Mouse (Mus musculus) megakaryocyte, adult 5-6 weeks (primary cell): ENCODE measurements around the gene Tnnc1. TPM values are rescaled to one million over a fixed set of nuclear protein-coding genes. Genes with fewer than 3 reads are reported as not detected.

ENCODE experiments used
- ATAC-seq: 2 replicates; pipeline ENCODE4 v1.8.0; 2016; ENCODE audit warnings: mild to moderate bottlenecking, inconsistent platforms; ENCODE audit not compliant: poor library complexity, severe bottlenecking
- total RNA-seq, 2 experiments: library from RNA; stranded (forward) in 1 of 2; stranded (reverse) in 1 of 2; fragments of 153-499, 151-499 nt in 1 of 2; fragments of 221-1000, 200-1000 nt in 1 of 2; gene quantifications; 2 replicates each; pipeline versions ENCODE4 v1.2.3 to v1.2.4; 2015 to 2017

Tnnc1 gene
- total RNA-seq, 2 experiments from 2014 or later, result 0.71 TPM; not detected in 1

DNA sequence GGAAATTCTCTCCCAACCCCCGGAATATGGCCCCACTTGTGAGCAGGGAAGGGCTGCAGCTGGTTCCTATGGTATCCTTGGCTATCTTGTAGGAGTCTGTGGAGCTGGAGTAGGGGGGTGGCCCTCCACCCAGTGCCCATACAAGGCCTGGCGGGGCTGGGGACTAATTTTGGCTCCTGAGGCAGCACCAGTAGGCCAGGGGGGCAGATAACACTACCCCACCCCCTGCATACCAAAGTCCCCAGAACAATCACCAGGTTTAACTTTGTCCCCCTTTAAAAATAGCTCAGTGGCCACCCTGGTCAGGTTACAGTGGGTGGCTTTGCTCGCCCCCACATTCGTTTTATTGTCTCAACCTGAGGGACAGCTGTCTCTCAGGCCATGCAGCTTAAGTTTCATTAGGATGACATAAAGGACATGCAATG lies 1.0 kb downstream of the Tnnc1 start:
- no peak for ATAC-seq

DNA sequence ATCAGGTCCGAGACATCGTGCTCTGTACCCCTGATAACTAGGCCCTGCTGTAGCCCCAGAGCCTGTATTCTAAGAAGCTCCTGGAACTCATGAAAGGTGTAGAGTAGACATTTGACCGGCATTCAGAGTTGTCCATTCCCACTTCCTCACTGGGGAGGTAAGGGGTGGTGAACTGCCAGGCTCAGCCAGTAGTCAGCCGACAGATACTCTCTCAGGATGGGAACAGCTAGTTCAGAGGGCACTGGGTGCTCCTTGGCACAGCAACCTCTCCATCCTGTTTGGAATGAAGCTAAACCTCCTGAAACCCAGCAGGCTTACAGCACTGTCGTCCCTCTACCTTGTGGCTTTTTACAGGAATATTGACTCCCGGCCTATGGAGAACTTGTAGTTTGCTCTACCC lies 3.7 kb downstream of the Tnnc1 start:
- ATAC-seq, result no peak

GRCm38 (mm10) chr14:31212499-31212898 lies 4.4 kb downstream of the Tnnc1 start:
- ATAC-seq, result peak; percentile 17; the same call in 1 of the 2 replicates

DNA sequence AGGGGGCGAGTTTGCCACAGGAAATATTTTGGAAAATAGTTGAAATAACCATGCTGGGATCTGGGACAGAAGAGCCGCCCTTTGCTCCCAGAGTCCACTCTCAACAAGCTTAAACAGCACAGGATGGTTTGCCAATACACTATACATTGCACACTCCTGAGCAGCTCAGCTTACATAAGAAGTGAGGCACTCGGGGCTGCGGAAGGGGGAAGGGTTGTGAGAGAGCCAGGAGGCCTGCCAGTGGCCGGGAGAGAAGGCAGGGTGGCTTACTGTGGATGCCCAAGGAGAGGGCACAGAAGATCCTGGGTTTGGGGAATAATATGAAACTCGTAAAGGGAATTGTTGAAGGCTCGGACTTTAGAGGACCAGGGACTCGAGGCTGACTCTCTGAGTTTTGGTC lies 5.8 kb downstream of the Tnnc1 start:
- ATAC-seq, result peak; percentile 68

GRCm38 (mm10) chr14:31214684-31215083 lies 6.6 kb downstream of the Tnnc1 start:
- ATAC-seq, result peak; percentile 20; the same call in 1 of the 2 replicates

DNA sequence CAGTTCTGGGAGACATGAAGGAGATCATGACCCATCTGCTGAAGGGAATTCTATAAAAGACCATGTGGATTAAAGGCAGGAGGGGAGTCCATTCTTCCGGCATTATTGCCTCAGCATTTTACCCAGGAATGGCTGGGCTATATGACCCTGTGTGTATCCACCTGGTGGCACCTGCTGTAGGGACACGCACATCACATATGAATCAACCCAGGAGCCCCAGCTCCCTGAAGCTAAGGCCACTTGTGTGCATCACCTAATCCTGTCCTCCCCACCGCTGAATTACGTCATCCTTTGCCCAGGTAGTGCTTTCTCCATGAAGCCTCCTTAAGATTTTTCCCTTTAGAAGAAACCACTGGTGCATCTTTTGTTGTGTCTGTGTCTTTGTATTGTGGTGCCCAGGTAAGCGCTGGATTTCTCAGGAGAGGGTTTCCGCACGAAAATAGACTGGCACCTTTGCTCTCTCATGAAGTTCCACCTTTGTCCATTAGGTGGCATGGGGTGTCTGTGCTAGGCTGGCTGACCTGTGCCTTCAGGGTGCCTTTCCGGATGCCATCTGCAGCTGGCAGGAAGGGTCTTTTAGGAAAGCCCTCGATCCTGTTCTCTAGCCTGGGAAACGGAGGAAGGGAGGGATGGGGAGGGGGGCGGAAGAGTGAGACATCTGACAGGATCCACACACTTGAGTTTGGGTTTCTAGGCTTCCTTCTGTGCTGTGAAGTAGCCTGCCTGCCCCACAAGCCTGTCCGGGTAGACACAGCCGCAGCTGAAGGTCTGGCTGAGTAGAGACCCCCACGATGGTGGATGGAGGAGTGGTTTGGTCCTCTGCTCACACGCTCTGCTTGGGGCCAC lies 7.3 kb downstream of the Tnnc1 start:
- peak; percentile 77 for ATAC-seq

- ATAC-seq, result no peak
Measured at GRCm38 (mm10) chr14:31216846-31217245, 8.7 kb downstream of the Tnnc1 start, which contains the start of gene Nisch. Gene Nisch, minus strand, starts transcription at chr14:31216946.

DNA sequence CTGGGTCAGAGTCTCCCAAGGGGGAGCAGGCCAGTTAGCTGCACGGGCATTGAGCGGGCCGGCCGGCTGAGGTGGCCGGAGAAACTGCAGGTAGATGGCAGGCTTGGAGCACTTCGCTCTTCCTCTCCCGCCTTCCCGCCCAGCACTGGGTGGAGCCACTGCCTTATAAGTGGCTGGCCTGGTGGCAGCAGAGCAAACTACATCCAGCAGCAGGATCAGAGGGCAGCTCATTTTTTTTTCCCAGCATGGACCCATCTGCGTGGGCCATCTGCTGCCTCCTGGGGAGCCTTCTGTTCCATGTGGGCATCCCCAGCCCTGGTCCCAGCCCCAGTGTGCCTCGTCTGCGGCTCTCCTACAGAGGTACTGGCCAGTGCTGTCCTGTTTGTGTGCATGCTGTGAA lies 9.6 kb downstream of the Tnnc1 start, which contains the start of gene Sema3g:
Sema3g (plus strand) TSS at position 195 of the 400 bp plus-strand sequence.
- ATAC-seq, result peak; percentile 72

DNA sequence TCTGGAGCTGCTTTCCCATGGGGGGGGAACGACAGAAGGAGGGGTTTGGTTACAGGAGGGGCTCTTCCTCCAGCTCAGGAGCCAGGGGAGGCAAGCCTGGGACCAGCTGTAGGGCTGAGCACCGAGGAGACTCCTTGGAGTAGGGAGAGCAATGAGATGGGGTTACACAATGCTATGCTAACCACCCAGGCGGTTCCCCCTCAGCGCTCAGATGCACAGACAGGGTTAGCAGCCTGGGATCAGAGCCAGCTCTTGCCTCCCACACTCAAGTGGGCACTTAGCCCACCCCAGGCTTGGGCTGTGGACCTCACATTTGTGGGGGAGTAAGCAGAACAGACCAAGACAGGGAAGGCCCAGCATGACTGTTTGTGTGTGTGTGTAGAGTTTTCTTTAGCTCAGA lies 18.9 kb downstream of the Tnnc1 start:
- ATAC-seq, result no peak

GRCm38 (mm10) chr14:31228234-31228633 lies 20.1 kb downstream of the Tnnc1 start:
- ATAC-seq, result peak; percentile 49

GRCm38 (mm10) chr14:31230442-31230841 lies 22.3 kb downstream of the Tnnc1 start:
- no peak for ATAC-seq

DNA sequence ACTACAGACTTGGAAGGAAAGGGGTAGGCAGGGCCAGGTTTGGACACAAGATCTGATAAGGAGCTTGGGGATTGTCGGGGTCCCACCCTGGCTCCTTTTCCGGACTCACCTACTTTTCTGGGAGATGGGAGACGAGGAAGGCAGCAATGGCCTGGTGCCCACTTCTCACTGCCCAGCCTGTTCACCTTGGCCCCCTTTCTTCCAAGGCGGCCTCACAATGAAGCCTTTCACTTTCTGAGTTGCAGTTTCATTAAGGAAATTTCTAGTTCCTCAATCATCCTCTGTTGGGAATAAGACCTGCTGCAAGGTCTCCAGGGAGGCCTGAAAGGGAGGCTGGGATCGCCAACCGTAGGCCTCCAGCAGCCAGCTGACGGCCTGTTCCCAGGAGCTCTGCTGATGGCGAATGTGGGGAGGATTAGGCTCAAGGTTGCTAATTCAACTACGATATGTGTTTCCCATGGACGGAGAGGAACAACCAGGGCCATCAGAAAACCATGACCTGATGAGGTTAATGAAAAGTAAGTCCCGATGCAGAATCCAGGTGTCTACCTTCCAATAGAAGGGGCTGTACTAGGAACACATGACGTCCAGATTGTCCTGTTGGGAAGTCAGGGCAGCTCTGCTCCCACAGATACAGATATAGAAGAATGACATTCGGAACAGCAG lies 24.4 kb downstream of the Tnnc1 start:
- ATAC-seq, result no peak

GRCm38 (mm10) chr14:31233070-31233995 lies 25.2 kb downstream of the Tnnc1 start:
- ATAC-seq, result no peak

DNA sequence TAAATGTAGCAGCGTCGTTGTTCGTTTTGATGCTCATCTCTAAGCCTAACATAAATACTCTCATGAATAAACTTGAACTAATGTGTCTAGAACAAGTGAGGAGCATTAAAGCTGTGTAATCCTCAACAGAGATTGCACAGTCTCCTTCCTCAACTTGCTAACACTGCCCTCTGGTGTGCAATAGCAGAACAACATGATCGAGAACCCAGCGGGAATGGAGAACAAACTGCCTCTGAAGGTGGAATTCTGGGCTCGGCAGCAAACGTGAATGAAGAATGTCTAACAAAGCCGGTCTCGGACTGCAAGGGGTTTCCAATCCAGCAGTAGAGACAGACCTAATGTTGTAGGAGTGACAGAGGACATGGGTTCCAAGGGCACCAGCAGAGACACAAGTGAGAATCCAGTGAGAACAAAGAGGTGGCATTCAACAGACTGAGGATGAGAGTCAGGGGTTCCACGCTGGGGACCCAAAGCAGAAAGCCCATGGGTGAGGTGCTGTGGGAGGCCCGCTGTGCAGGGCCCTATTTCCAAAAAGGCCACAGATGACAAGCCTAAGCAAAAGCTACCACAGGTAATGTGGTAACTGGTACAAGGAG lies 26.0 kb downstream of the Tnnc1 start:
- ATAC-seq, result peak; percentile 91

DNA sequence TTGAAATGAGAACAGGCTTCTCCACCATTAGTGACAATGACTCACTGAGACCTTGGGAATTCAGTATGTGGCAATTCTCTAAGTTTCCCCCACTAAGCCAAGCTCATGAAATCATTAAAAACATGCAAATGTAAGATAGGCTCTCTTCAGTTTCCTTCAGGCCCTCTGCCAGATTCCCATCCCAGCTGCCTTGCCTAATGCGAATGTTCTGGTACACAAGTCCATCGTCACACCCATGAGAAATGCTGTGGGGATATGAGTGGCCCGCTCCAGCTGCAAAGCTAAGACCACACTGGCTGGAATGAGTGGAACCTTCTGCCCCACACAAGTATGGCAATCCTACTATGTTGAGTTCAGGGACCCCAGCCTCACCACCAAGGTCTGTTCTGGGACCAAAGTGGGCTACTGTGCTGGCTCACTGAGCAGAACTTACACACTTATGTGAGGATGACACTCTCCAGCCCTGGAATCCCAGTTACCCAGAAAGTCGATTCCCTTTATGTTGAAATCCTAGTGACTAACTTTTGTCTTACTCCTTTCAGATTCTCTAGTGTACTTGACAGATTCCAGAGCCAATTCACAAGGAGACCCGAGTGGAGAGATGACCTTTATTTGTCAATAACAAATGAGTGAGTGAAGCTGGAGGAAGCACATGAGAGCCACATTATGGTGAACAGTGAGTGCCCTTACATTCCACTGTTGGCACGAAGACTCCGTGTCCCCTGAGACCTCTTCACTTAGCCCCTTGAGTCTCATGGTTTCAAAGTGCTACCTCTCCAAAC lies 29.2 kb downstream of the Tnnc1 start:
- no peak for ATAC-seq

- ATAC-seq, result no peak
Measured at GRCm38 (mm10) chr14:31240528-31240927, 32.4 kb downstream of the Tnnc1 start.

- ATAC-seq, result peak; percentile 54; the same call in 1 of the 2 replicates
Measured at GRCm38 (mm10) chr14:31244777-31245176, 36.7 kb downstream of the Tnnc1 start.

DNA sequence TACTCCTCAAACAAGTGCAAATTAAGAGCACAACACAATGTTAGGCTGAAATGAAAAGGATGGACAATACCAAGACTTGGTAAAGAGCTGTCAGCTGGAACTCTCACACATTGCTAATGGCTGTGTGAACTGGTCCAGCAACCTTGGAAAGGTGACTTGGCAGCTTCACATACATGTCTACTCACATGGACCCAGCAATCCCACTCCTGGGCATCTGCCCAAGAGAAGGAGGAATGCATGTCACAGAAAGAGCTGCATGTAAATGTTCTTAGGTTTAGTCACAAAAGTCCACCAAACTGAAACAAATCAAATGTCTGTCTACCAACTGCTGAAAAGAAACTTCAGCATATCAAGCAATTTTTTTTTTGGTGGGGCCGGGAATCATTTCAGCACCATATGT lies 37.8 kb downstream of the Tnnc1 start:
- no peak for ATAC-seq

DNA sequence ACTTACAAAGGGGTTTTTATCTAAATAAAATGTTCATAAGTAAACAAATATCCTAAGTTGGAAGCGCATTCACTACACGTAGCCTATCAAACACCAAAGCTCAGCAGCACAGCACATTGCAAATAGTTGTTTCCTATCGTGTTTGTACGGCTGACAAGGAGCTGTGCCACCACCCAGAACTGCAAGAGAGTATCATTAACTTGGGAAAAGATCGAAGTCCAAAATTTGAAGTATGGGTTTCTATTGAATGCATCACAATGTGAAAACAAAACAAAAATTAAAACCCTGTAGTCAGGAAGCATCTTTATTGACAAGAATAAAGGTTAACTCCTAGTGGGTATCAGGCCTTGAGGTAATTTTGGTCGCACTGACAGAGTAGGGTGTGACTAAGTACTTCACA lies 40.3 kb downstream of the Tnnc1 start:
- ATAC-seq, result no peak
